Mouse (Mus musculus) heart, adult 11 months (tissue): ENCODE results near the gene Psma4.
"Not testable (repeated sequence)": the region's sequence is repeated elsewhere in the genome, so short reads cannot be mapped to it uniquely, and the experiment has no call there.

ENCODE experiments used
- DNase-seq: peaks from one replicate; pipeline ENCODE4 v3.0.0; 2022

The Psma4 gene

DNA sequence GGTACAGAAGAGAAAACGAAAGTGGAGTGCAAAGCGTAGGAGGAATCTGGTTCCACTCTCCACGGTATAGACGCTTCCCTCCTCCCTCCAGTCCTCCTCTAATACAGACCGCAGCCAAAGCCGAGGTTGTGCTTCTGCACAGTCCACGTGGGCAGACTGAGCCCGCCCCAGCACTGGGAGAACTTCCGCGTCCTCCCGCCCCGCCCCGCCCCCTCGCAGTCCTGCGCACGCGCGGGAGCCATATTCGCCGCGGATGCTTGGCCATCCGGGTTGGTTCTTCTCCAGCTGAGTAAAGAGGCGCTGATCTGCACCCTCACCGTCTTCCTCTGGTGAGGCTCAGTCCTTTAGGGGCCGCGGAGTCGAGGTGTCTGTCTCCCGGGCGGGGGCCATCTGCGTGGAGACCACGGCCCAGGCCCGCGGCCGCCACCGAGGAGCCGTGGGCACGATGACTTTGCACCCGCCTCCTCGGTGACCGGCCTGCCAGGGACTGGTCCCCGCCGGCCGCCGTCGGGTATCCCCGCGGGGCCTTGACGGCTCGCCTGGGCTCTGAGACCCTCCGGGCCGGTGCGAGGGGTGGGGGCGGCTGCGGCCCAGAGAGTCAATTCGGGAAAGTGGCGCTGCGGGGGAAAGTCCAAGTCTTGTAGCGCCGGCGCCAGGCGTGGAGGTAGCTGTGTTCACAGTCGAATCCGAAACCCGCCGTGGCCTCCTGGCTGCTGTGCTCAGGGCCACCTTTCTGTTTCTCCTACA is at the start of gene Psma4, which contains the start of gene AY074887:
Gene Psma4, plus strand, starts transcription at position 216 of the 747 bp plus-strand sequence.
Gene AY074887, minus strand, starts transcription at position 424 of the 747 bp plus-strand sequence.
- DNase-seq: peak; percentile 99

DNA sequence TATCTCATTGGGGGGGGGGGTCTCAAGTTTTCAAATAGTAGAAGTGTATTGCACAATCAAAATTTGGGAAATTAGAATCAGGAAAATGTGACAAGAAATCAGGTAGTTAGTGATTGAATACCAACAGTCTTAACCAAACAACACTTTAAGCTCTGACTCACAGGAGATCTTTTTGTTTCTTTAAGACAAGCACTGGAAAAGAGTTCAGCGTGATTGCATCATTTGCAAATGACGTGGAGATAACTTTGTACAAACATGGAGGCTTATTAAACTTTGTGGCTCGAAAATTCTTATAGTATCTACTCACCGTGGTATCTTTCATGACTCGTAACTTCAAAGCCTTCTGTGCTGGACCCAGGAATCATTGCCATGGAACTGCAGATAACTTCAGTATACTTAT is 41.1 kb upstream of the Psma4 start:
- DNase-seq: no peak

- peak; percentile 69 for DNase-seq
These were observed 35.0 kb upstream of the Psma4 start for GRCm38 (mm10) chr9:54915576-54915975.

GRCm38 (mm10) chr9:54916401-54916800 is 34.2 kb upstream of the Psma4 start:
- DNase-seq: peak; percentile 92

DNA sequence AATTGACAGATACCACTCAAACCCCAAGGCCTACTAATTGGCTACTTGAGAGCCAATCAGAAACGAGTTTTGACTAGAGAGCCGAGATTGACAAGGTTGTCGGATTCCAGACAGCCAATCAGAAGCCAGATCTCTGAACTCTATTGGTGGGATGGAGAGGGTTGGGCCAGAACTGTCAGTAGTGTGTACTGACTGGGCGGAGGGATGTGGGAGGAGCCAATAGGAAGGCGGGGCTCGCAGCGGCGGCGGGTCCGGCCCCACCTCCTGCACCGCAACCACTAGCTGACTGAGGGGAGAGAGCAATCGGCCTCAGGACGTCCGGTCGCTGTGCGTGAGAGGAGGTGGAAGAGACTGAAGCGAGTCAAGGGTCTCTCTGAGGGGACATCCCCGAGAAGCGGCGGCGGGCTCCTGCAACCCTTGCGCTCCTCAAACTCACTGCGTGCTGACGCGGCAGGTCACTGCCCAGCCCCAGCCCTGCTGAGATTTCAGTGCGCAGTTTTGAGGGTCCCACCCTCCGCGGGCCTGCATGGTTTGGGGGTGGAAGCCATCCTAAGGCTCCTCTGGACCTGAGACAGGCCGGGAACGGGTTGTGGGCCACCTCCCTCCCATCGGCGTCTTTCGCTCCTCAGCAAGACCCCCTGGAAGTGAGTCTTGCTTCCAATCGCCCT is 33.4 kb upstream of the Psma4 start, which contains the start of gene Hykk:
Gene Hykk, plus strand, starts transcription at position 274 of the 668 bp plus-strand sequence.
- DNase-seq: peak; percentile 100

- peak; percentile 28 for DNase-seq
These were observed 32.4 kb upstream of the Psma4 start for GRCm38 (mm10) chr9:54918191-54918590.

GRCm38 (mm10) chr9:54918781-54919180 is 31.8 kb upstream of the Psma4 start:
- DNase-seq: peak; percentile 1

- DNase-seq: peak; percentile 85
These were observed 30.6 kb upstream of the Psma4 start for GRCm38 (mm10) chr9:54919946-54920345.

DNA sequence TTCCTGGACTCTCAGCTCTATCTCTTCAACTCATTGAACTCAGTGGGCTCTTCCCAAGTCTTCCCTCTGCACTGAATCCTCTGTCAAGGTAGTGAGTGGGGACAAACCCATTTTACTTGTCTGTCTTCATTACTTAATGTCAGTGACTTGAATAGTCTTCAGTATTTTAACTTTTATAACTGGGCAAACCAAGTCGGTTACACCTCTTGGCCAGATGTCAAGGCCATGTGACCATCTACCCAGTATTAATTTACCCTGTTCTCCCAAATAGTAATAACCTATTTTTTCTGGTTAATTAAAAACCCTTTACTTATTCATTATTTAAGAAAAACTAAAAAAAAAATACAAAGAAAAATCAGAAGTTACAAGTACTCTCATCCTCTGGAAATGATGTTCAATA is 19.8 kb upstream of the Psma4 start:
- no peak for DNase-seq

DNA sequence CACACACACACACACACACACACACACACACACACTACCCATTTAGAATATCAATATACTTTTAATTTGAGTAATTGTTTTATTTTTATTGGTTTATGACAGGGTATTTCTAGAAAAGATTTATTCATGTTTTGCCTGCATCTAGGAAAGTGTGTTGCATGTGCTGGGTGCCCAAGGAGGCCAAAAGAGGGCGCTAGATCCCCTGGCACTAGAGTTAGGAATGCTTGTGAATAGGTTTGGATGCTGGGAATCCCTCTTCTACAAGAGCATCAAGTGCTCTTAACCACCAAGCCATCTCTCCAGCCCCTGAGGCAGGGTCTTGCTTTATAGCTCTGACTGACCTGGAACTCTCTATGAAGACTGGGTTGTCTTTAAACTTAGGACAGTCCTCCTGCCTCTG is 18.8 kb upstream of the Psma4 start:
- peak; percentile 35 for DNase-seq

DNA sequence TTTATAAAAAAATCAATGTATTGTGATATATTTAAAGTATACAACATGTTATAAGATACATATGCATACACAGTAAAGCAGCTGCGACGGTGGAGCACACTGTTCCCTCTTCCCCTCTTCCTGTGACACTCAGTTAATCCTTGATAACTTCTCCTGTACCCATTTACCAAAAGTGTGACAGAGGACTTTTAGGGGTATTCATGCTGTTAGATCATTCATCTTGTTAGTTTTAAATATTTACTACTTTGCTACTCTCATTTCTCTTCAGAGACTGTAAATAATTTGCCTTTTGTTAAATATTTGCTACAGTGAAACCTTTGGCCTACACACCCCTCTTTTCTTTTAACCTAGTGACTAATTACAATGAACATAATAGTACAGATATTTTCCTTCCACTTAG is 18.2 kb upstream of the Psma4 start:
- DNase-seq: peak; percentile 11

DNA sequence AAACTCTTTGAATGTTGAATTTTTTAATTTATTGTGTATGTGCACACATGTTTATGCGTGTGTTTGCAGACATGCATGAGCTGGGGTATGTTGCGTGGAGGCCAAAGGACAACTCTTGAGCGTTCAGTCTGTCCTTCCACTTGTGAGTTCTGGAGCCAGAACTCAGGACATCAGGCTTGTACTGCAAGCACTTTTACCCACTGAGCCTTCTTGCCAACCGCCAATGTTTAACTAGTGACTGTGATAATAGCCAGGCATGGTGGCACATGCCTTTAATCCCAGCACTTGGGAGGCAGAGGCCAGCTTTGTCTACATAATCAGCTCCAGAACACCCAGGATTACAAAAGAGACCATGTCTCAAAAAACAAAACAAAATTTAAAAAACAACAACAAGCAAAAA is 8.5 kb upstream of the Psma4 start:
- peak; percentile 87 for DNase-seq

GRCm38 (mm10) chr9:54944467-54944866 is 6.1 kb upstream of the Psma4 start:
- DNase-seq: peak; percentile 83

- DNase-seq: peak; percentile 76
These were observed 4.3 kb upstream of the Psma4 start for GRCm38 (mm10) chr9:54946256-54946655.

DNA sequence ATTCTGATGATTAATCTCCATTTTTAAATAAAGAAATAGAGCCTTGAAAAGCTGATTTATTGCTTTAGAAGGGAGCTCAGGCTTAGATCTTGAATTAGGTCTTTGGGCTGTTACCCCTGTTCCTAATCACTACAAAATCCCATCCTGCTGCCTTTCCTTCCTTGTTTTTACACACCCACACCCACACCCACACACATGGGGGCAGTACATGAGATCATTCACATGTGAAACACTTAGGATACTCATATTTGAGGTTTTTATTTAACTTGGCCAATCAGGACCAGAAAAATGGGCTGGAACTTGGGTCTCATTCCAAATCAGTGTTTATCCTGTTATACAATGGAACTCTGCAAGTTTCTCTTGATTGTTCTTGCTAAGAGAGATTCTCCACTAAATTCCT is 1.1 kb upstream of the Psma4 start:
- DNase-seq: peak; percentile 91

- not testable (repeated sequence) for DNase-seq
These were observed 428 bp upstream of the Psma4 start for GRCm38 (mm10) chr9:54950162-54950561.

GRCm38 (mm10) chr9:54961059-54961458 is 10.5 kb downstream of the Psma4 start:
- no peak for DNase-seq

DNA sequence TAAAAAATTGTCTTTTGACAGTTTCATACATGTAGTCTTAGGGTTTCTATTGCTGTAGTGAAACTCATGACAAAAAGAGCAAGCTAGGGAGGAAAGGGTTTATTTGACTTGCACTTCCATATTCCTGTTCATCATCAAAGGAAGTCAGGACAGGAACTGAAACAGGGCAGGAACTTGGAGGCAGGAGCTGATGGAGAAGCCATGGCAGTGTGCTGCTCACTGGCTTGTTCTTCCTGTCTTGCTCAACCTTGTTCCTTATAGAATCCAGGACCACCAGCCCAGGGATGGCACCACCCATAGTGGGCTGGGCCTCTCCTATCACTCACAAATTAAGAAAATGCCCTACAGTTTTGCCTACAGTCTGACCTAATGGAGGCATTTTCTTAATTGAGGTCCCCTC is 13.1 kb downstream of the Psma4 start:
- DNase-seq: no peak

GRCm38 (mm10) chr9:54969972-54970637 is 19.5 kb downstream of the Psma4 start:
- DNase-seq: no peak

DNA sequence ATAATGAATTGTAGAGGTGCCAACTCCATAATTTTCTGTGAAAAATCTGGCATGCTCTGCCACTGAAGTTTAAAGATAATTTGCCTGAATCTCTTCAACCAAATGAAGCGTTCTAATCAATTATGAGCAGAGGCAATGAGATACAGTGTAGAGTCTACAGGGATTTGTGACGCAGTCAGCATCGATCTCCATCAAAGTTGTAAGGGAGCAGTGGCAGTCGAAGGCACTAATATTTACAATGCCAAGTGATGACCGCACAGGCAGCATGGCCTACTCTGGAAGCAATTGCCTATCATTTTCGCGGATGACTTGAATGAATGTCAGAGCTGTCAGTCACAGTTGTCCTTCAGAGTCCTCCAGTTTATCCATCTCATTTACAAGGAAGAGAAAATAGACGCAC is 30.1 kb downstream of the Psma4 start, which contains the start of gene Chrna5:
Gene Chrna5, plus strand, starts transcription at position 207 of the 400 bp plus-strand sequence.
- peak; percentile 41 for DNase-seq

DNA sequence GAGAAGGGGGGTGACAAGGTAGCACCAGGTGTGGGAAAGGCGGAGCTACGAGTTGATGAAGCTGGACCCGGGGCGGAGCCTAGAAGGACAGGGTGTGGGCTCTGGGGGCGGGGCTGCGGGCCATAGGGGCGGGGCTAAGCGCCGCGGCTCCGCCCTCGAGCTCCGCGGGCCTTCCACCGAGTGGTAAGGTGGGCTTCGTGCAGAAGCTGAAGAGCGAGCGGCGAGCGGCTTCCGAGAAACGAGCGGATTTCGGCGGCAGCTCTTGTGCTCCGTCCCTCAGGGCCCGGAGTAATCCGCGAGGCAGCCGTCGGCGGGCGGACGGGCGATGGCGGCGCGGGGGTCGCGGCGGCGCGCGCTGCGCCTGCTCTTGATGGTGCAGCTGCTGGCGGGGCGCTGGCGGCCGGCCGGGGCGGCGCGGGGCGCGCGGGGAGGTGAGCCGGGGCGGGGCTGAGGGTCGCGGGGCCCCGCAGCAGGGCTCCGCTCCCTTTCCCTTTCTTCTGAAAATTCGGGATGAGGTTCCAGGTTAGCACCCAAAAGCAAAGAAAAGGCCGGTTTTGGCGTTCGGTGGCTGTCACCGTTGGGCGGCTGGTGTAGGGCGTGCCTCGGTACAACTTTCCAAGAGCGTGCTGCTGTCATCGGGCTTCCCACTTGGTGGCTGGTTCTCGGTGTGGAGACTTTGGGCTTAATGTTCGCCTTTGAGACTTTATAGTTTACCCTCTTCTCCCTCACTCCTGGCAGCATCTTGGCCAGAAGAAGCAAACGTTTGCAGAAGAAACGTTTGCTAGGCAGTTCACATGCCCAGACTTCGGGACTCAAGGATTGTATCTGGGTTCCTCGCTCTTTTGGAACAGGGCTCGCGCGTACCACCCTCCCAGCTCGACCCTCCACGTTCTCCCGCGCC is 31.0 kb downstream of the Psma4 start:
- DNase-seq: peak; percentile 73

DNA sequence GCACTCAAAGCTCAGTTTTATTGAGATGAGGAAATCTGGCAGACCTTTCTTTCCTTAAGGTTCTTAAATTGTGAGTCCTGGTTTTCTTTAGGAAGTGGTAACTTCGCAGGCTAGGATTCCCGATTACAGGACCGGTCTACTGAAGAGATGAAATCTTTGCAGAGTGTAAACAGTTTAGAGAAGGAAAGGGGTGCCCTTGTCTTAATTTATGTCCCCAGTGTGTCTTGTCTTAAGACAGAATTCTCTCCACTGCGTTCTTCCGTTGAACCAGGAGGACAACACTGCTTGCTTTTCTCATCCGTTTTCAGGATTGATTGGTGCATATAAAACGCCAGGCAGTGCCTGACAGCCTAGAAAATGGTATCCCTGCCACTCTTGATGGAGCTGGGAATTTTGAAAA is 31.8 kb downstream of the Psma4 start:
- peak; percentile 37 for DNase-seq
